Mouse (Mus musculus) monocyte, adult 5-6 weeks (primary cell): Measurements from ENCODE around the gene Tead4. TPM values are rescaled to one million over a fixed set of nuclear protein-coding genes. Genes with fewer than 3 reads are reported as not detected.

Experiments used
- ATAC-seq: fragments of 153-309, 156-312 bp; replicated peaks from 2 replicates; pipeline ENCODE4 v1.8.0; 2017; ENCODE audit warnings: mild to moderate bottlenecking; ENCODE audit not compliant: low TSS enrichment, insufficient number of reproducible peaks, severe bottlenecking, poor library complexity, low FRiP score
- total RNA-seq: library from RNA; stranded (forward); fragments of 200-1000, 200-491, 200-594 nt; gene quantifications from 3 replicates; pipeline ENCODE4 v1.2.3, GENCODE M21; 2017

Tead4 gene
- total RNA-seq, 1 experiment from 2014 or later = not detected

DNA sequence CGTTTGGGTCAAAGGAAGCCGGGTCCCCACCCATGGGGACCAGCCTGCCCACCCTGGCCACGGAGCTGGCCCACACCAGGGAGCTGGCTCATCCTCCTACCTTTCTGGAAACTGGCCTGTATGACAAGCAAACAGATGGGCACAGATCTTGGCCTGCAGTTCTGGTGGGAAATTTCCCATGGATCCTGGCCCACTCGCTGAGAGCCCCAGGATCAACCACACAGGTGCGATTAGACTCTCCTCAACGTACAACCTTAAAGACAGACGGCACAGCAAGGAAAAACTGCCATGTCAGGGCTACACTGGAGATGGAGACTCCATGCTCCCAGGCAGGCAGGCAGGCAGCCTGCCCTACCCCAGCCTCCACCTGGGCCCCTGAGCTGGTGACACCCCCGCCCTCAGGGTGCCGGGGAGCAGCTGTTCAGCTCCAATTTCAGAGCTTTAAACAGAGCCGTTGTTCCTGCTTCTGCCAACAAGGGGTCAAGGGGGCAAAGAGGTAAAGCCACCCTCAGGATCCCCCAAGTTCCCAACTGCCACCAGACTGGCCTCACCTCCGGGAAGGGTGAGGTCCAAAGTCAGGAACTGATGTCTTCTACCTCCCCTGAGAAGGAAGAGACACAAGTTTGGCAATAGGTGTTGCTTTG is 3.8 kb downstream of the Tead4 start:
- ATAC-seq = no peak

DNA sequence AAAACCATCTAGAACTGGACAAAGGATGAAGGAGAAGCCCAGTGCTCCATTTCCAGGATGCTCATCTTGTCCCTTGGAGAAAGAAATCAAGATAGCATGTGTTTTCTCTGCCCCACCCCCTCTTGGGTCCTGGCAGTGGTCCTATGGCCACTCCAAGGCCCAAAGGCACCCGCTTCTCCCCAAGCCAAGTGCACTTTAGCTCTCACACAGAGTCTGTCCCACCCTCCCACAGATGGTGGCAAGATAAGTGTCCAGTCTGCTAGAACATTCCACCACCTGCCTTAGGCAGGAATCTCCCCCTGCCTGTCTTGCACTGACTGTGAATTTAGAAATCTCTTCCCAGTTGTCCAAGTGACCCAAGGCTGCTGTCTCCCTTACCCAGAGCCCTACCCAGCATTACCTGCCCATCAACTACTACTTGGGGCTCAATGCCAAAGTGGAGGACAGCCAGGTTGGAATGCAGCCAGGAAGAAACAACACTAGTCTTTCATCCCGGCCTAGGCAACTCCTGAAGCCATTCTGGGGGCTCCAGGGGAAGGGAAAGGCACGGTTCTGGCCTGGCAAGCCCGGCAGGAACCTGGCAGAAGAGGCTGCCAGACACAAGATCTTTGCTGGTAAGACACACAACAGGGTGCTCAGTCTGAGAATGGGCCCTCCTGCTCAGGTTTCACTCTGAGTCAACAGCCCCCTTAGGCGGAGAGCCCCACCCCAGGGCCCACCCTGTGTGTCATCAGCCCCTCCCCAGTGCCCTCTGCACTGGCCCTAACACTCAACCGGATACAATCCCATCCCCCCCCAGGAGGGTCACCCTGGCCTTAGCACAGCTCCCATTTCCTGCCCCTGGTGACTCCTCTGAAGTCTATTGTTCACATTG is 4.5 kb downstream of the Tead4 start:
- ATAC-seq = no peak

DNA sequence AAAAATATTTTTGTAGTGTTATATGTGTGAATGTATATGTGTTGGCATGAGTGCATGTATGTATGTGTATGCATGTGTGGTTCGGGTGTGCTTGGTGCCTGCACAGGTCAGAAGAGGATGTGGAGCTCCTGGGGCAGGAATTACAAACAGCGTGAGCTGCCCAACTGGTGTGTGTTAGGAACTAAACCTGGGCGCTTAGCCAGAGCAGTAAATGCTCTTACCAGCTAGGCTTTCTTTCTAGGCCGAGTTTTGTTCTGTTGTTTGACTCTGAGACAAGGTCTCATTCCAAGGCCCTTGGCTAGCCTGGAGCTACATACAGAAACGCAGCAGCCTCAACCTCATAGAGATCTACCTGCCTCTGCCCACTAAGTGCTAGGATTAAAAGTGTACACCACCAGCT is 9.3 kb downstream of the Tead4 start:
- ATAC-seq = no peak

DNA sequence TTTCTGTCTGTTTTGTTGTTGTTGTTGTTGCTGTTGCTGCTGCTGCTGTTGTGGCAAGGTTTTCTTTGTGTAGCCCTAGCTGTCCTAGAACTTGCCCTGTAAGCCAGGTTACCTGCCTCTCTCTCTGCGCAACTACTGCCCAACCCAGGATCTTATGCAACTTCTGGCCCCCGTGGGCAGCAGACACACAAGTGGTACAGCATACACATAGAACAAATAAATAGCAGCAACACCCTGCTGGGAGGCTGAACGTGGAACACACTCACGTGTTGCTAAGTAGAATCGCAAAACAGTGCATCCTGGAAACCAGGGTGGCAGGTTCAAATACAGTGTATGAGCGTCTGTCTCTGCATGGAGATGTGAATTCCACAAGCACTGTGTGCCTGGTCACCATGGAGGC is 11.9 kb downstream of the Tead4 start:
- no peak for ATAC-seq

DNA sequence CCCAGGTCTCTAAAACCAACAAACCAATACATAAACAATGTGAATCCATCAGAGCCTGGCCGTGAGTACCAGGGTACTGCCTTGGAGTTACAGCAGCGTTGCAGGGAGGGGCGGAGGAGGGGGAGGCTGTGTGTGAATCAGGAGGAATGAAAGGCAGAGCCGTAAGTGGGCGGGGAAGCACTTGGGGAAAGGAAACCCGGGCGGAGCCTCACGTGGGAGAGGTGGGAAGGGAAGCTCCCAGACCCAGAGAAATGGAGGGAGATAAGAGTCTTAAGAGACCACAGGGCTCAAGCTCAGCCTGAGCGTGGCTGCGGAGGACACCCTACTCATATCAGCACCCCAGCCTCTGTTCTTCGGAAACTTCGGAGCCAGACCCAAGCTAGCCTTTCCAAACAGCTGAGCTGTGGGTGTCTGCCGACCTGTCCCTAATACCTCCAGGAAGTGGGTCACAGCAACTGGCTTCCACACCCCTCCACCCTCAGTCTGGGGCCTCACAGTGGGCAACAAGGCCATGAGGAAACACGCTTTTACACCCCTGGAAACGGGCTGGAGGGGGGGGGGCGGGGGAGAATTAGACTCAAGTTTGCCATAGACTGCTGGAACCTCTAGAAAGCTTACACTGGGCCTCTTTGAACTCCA is 14.7 kb downstream of the Tead4 start:
- no peak for ATAC-seq

DNA sequence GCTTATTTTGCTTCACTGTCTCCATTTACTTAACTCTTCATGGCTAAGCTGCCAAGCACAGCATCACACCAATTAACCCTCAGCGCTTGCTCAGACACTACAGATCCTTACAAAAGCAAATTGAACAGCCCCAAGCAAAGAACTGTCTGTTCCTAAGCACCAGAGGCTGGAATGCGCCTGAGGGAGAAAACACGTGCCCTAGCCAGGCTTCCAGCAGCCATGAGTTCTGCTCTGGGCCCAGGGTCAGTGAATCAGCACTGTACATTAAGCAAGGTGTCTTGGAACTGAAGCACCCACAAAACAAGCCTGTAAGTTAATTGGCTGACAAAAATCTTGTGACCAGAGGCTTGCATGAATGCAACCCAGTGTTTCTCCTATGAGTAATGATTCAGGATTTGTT is 18.5 kb downstream of the Tead4 start:
- ATAC-seq = no peak

DNA sequence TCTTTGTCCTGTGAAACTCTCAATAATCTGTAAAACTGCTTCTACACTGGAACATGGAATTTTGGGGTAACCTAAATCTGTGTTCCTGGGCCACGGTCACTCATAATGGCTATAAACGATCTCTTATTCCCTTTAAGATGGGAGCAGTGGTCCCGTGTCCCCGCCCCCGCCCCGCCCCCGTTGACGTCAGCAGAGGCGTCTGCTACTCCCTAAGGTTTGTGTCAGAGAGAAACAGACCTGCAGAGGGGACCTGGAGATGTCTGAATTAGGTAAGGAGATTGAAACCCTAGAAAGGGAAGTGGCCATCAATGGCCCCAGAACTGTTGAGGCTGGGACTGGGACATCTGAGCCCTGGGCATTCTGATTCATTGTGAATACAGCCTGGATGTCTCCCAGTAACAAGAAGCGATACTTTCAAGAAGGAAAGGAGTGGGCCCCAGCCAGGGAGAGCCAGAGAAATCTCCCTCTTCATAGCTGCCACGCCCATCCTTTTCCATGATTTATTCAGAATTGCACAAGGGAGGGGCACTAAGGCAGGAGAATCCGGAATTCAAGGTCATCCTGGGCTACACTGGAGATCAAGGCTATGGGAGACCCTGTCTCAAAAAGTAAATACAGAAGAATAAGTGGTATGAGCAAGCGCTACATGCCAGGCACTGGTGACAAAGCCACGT is 20.0 kb downstream of the Tead4 start:
- no peak for ATAC-seq

DNA sequence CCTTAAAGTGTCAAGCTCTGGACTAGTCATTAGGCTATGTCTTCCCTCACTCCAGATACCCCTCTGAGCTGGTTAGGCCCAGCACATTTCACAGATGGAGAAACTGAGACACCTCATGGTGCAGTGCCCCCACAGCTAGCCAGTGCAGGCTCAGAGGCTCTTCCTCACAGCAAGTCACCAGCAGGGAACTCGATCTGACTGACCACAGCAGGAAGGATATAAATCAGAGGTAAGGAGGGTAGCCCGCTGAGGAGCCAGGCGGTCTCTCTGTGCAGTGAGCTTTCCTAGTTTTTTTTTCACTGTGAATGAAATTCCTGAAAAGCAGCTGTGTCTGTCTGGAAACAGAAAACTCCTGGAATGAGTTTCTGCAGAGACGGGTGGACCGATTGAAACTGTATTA is 21.0 kb downstream of the Tead4 start:
- no peak for ATAC-seq

DNA sequence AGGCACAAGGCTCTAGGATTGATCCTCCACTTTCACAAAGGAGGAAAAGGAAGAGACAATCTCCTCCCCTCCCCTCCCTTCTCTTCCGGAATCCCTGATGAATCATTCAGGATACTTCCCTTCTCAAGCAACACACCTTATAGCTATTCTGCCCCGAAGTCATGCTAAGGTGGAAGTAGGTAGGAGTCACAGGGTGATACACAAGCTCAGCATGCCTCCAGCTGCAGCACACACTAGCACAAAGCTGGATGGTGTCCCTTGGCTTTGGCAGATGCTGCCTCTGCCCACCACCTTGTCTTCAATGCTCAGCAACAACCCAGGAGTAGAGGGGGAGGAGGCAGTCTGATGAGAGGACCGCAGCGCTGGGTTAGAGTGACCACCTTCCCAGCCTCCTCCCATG is 21.5 kb downstream of the Tead4 start:
- no peak for ATAC-seq

DNA sequence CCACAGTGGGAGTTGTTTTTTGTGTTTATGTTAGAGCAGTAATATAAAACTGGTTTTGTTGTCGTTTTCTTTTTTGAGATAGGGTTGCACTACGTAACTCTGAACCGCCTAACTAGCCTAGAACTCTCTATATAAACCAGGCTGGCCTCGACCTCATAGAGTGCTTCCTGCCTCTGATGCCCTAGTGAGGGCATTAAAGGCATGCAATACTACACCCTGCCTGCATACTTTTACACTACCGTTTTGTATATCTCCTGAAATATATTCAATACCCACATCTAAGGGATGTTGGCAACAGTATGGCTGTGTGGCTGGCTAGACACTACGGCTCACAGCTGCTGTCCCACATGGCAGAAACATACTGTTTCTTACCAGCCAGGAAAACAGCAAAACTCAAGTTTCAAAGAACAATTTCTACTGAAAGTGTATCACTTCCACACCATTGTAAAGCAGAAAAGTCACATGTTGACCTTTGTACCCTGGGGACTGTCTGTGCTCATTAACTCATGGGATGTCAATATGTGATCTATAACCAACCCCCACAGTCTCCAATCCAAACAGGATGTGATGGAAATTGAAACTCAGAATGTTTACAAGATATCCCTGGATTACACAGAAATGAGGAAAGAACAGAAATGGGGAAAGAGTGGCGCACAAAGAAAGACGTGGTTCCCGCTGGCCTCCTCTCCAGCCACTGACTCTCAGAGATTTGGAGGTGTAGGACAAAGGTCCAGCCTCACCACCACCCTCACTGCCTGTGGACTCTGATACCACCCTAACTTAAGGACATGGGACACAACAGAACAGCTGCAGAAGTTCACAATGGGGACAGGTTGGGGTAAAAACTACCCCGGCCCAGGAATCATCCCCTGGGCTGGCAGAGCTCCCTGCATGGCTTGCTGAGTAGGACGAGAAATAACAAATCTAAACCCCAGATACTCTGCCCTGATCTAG is 23.2 kb downstream of the Tead4 start:
- ATAC-seq = no peak

DNA sequence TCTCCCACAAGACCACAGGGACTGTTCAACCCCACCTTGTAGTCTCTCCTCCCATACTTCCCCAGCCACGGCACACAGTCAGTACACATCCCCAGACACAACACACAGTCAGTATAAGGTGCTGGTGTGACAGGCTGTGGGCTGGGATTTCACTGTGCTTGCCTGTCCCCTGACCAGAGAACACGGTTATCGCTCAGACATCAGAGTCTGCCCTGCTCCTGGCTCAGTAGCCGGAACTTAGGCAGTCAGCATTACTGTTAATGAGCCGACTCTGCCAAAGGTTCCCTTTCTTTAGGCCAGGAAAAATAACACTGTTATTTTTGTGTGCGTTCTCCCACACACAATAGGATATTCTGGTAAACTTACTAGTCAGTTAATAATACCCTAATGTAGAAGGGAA is 24.3 kb downstream of the Tead4 start:
- no peak for ATAC-seq

DNA sequence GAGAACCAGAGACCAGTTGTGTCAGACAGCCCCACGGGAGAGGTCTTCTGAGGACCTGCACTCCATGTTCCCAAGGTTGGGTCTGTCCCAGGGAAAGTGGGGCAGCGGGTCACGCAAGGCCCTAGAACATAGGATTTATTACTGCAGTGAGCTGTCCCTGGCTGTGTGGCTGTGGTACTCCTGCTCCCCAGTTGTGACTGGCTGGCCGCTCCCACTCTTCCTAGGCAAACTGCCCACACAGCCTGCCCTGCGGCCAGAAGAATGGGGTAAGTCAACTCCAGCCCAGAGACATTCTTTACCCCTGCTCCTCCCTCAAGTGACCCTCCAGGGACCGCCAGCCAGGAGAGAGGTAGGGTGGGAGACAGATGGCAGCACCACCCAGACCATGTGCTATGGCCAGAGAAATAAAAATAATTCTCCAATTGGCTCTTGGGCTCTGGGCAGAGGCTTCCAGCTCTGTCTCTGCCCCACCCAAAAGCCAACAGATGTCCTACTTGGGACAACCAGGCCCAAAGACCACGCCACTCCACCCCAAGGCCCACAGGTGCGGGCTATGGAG is 25.0 kb downstream of the Tead4 start:
- no peak for ATAC-seq

DNA sequence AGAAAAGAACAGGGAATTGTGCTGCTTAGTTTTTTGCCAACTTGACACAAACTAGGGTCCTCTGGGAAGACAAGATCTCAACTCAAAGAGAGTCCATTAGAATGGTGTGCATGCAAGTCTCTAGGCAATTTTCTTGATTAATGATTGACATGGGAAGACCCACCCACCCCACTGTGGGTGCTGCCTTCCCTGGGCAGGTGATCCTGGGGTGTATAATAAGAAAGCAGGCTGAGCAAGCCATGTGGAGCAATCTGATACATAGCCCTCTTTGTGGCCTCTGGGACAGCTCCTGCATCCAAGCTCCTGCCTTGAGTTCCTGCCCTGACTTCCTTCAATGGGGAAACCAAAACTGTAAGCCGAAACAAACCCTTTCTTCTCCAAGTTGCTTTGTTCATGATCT is 27.1 kb downstream of the Tead4 start:
- ATAC-seq = no peak

DNA sequence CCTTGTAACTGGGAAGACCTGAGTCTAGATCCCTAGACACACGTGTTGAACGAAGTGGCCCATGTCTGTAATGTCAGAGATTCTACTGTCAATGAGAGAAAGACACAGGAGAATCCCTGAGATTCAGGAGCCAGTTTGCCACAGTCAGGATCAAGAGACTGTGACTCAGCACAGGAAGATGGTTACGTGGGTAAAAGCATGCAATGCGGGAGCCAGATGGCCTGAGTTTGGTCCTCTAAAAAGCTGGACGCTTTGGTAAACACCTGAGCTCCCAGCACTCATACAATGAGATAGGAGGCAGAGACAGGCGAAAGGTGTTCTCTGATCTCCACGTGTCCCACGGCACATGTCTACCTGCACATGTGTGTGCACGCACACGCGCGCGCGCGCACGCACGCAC is 27.9 kb downstream of the Tead4 start:
- no peak for ATAC-seq

DNA sequence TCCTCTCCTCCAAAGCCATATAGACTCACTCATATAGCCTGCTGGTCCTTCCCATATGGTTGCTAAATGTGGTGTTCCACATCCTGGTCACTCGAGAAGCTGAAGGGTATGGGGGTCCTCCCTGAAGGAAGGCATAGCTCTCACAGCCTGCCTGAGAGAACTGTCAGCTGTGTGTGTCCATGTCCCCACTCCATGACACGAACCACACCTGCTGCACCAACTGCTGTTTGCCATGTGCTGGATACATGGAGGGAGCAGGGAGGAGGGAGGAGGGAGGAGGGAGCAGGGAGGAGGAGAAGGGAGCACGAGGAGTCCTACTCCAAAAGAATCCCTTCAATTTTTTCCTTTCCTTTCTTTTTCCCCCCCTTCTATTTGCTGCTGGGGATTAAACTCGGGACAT is 30.8 kb downstream of the Tead4 start:
- no peak for ATAC-seq

DNA sequence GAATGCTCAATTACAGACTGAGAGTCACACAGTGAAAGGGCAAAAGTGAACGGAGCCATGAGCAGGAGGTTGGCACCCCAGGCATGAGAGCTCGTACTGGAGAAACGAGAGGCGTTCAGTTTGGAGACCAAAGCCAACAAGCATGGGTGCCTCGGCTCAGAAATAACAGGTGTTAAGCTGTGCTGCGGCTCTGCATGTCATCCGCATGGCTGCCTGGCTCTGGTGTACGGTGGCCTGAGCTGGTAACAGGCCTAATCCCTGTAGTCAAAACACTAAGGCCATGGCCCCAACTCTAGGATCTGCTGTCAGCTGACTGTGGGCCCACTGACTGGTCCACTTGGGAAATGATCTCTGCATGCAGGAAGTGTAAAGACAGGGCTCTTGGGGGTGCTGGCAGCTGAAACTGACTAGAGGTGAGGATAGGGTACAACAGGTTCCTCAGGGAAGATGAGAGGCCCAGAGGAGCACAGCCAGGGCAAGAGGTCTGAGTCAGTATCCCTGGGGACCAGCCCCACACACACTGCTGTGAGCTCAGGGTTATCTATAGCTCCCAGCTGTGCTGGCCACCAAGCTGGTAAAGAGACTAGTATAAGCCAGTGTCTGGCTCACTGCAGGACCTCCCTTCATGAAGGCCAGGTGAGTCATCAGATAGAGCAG is 35.6 kb downstream of the Tead4 start:
- no peak for ATAC-seq

DNA sequence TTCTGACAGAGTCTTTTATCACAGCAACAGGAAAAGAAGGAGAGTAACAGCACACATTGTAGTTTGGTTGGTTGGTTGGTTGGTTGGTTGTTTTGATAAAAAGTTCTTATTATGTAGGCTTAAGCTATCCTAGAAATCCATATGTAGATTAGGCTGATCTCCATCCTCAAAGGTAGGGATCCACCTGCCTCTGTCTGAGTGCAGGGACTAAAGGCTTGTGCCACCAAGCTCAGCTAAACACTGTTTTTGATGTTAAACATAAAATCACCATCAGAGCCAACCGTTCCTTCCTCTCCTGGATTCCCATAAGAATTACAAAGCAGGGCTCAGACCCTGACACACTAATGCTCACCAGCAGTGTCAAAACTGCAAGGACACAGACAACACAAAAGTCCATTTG is 39.1 kb downstream of the Tead4 start:
- no peak for ATAC-seq

DNA sequence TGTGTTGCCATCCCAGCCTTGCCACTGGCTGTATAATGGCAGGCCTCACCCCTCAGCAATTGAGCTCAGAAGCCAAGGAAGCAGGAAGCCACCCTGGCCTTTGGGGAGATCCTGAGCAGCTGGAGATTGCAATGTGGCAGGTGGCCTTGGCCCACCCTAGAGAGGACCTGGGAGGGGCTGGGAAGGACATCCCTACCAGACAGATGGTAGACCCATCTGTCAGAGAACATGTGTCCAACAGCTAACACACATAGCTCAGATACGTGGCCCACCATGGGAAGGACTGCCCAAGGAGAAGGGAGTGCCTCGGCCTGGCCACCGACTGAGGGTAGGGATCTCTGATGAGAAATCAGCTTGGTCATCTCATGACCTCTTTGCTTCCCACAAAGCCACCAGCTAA is 41.4 kb downstream of the Tead4 start:
- no peak for ATAC-seq
